Mouse (Mus musculus) urinary bladder, adult 18-20 months (tissue): ENCODE results near the gene Hoxa3.

Experiments
- DNase-seq, 2 experiments: peaks; one replicate each; pipeline ENCODE4 v3.0.0; 2022; ENCODE audit warnings: low spot score in 2 of 2, mixed read lengths in 2 of 2

The Hoxa3 gene

GRCm38 (mm10) chr6:52213119-52213986 lies at the start of gene Hoxa3, which contains the start of gene Gm28308:
TSS of gene Hoxa3 (minus strand) at chr6:52213336.
TSS of gene Gm28308 (minus strand) at chr6:52213339.
- DNase-seq, result peak; percentile 73 to 76

GRCm38 (mm10) chr6:52262463-52263320 lies 49.6 kb upstream of the Hoxa3 start:
- no peak for DNase-seq

- no peak for DNase-seq
Observed at GRCm38 (mm10) chr6:52261751-52262462, 48.8 kb upstream of the Hoxa3 start.

- DNase-seq, result peak in 1 of 2 experiments; percentile 68
Observed at GRCm38 (mm10) chr6:52260654-52261575, 47.8 kb upstream of the Hoxa3 start, which contains the start of gene Hoxa13. TSS of gene Hoxa13 (minus strand) at chr6:52260880.

- peak in 1 of 2 experiments; percentile 66 for DNase-seq
Observed at GRCm38 (mm10) chr6:52259811-52260261, 46.7 kb upstream of the Hoxa3 start.

GRCm38 (mm10) chr6:52259081-52259790 lies 46.1 kb upstream of the Hoxa3 start:
- DNase-seq, result peak in 1 of 2 experiments; percentile 55

GRCm38 (mm10) chr6:52256956-52257355 lies 43.8 kb upstream of the Hoxa3 start:
- peak; percentile 73 to 76 for DNase-seq

GRCm38 (mm10) chr6:52253511-52254500 lies 40.7 kb upstream of the Hoxa3 start:
- peak in 1 of 2 experiments; percentile 73 for DNase-seq

GRCm38 (mm10) chr6:52252775-52253376 lies 39.7 kb upstream of the Hoxa3 start:
- peak in 1 of 2 experiments; percentile 71 for DNase-seq

- DNase-seq, result peak in 1 of 2 experiments; percentile 59
Observed at GRCm38 (mm10) chr6:52252016-52252774, 39.1 kb upstream of the Hoxa3 start.

GRCm38 (mm10) chr6:52251177-52251879 lies 38.2 kb upstream of the Hoxa3 start:
- peak in 1 of 2 experiments; percentile 10 for DNase-seq

- peak in 1 of 2 experiments; percentile 39 for DNase-seq
Observed at GRCm38 (mm10) chr6:52249826-52250225, 36.7 kb upstream of the Hoxa3 start.

GRCm38 (mm10) chr6:52249415-52249738 lies 36.2 kb upstream of the Hoxa3 start:
- DNase-seq, result peak in 1 of 2 experiments; percentile 49

GRCm38 (mm10) chr6:52248638-52249414 lies 35.7 kb upstream of the Hoxa3 start:
- DNase-seq, result peak; percentile 38 to 43

- DNase-seq, result peak; percentile 15 to 54
Observed at GRCm38 (mm10) chr6:52247766-52248637, 34.9 kb upstream of the Hoxa3 start.
